Mouse (Mus musculus): ENCODE measurements around the gene Dgcr2. TPM values are rescaled to one million over a fixed set of nuclear protein-coding genes. Genes with fewer than 3 reads are reported as not detected.

The Dgcr2 gene
- total RNA-seq, 1 experiment from 2014 or later = 57.6 TPM

DNA sequence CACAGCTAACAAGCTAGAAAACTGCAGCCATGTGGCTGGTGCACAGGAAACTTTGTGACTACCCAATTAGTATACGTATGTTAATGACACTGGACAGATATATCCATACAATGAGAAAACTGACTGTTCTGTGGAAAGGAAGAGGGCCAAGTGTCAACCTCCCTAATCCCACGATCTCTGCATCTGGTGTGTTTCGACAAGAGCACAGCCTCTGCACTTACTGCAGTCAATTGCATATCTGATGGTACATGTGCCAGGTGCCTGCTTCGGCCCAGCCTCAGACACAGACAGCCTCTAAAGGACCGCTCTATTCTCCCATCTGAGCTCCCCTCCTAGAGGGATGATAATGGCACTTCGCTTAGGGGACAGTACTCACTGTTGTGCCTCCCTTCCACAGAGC, 49.9 kb downstream of the Dgcr2 start:
- DNase-seq = no peak

DNA sequence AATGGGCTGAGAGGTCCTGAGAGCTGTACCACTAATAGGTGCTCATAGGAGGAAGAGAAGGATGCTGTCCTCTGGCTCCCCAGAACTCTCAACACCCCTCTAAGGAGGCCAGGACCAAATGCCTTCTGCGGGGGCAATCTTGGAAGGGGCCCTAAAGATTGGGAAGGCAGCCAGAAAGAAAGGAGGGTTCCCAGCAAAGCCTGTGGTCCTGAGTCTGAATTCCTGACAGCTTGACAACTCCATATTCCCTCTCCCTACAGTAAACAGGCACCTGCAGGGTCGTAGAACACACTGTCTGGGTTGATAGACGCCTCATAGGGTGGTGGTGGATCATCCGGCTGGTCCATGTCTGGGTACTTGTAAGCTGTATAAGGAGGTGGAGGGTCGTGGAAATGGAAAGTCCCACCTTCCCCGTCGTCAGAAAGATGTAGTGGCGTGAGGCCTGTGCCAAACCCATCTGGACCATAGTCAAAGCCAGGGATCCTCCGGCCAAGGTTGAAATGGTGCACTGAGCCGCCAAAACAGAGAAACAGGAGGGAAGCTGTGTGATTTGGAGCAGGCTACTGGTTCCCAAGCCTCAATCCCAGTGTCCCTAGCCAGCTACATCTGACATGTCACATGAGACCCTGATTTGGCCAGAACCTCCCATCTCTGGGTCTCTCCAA, 54.5 kb downstream of the Dgcr2 start:
- DNase-seq = no peak

DNA sequence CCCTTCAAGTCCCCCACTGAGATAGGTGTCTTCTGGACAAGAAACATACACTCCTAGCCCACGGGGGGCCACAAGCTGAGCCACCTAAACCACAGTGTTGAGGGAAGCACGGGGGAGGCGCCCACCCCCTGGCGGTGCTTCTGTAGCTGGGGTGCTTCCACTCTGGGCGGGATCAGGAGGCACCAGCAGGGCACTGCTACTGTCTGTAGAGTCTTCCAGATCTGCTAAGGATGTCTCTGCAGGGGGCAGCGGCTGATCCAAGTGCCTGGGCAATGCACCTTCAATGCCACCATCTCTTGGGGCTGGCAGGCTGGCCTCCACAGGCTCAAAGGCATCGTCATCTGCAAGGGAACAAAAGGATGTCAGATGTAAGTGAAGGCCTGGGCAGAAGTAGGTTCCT, 55.9 kb downstream of the Dgcr2 start:
- no peak for DNase-seq

DNA sequence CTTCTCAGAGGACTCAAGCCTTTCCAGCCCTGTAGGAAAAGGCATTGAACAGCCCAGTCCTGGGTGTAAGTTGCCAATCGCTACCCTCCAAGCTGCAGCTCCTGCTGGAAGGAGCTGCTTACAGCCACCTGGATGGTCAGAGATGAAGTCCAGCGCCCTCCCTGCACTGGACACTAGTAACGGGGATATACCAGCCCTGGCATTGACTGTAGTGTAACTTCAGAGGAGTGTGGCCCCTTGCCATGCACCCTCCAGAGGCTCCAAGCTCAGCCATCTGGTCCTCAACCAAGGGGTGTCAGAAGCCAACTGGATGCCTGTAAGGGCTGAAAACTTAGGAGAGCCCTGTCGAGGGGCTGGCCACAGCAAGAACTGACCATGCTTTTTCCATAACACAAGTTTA, 58.4 kb downstream of the Dgcr2 start:
- DNase-seq = no peak

DNA sequence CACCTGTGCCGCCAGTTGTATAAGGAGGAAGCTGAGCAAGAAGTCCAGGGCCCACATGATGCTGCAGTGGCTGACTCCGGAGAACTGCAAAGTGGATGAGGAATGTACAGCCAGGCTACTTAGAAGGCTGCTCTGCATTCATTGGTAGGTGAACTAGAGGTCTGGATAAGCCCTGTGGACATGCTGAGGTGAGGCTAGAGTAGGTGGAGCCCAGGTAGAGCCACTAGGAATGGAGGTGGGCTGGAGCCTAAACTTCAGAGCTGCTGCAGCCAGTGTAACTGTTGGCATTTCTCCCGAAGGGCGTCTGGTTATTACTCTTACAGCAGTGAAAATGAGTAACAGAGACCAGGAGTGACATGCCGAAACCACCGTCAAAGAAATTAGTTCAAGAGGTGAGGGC, 60.3 kb downstream of the Dgcr2 start, which contains the start of gene Car15:
Gene Car15, minus strand, starts transcription at position 314 of the 400 bp plus-strand sequence.
- DNase-seq = no peak

DNA sequence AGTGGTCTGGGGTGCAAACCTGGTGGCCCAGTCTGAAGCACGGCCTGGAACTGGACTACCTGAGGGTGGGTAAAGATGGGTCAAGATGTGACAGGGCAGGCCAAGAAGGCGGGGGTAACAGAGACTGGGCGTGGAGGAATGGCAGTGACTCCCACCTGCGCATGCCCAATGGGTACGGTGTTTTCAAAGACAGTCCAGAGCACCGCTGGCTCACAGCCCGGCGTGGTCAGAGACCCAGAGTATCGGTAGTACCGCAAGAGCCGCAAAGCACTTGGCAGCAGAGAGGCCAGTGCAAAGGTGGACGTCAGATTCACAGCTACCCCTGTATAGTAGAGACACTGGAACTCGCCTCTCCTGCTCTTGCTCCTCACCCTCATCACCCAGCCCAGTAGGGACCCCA, 62.9 kb downstream of the Dgcr2 start:
- DNase-seq = peak; percentile 10

DNA sequence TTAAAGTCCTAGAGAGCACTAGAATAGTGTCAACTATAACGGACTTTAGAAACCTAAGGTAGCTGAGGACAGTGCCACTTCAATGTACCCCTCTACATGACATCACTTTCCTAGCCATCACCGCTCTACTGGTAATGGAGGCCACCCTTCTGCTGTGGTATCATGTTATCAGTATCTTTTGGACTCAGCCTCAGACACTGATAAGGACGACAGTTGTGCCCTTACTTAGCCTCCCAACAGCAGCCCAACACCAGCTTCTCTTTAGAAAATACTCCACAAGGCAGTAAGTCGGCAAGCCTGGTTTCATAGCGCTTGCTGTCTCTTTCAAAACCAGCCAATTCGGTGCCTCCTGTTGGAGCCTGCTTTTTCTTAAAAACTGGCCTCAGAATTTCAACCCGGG, 63.8 kb downstream of the Dgcr2 start:
- DNase-seq = no peak

DNA sequence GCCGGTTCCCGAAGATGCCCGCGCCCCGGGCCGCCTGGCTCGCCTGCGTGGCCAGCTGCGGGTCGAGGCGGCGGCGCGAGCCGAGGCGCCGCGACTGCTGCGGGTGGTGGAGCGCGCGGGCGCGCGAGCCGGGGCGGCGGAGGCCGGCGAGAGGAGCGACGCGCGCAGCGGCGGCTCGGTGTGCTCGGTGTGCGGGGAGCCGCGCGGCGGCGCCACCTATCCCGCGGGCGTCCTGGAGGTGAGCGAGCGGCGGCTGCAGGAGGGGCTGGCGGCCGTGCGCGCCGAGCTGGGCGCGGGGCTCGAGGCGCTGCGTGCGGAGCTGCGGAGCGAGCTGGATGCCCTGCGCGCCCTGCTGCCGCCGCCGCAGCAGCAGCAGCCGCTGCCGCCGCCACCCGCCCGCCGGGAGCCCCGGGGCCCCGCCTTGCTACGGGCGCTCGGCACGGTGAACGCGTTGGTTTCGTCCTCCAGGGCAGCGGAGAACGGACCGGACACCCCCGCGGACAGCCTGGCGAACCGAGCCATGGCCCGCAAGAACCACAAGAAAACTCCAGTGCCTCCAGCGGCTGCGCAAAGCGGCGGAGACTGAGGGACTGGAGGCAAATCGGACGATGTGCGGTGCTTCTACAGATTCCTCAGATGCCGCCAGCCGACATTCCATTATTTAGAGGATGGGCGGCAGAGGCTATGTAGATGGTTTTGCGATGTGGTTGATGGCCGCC, 64.5 kb downstream of the Dgcr2 start:
- DNase-seq = peak; percentile 36

DNA sequence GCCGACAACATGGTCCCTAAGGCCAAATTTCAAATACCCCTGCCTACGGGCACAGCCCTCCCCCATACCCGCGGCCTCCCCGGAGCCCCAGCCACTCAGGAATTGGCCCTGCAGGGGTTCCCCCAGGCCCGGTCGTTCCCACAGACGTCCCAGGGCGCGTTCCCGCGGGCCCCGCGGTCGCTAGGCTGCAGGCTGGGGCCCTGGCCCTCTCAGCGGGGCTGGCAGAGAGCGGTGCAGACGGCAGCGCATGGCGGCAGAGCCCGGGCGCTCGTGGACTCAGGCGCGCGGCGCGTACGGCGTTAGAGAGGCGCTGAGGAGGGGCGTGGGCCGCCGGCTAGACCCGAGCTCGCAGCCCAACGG, 65.1 kb downstream of the Dgcr2 start:
- peak; percentile 35 for DNase-seq

DNA sequence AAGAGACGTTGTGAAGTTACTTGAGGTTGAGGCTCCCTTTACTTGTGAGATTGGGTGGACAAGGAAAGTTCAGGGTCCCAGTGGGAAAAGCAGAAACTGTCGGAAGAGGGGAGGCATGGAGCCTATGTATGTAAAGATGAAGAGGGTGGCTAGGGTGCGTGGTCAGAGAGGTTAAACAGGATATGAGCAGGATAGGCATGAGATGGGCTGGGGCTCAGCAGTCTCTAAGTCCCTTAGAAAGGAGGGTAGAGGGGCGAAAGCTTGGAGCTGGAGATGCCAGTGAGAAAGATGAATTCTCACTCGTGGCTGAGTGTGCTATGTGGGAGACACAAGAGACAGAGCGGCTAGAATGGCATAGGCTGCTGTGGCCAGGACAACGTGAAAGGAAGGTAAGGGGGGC, 65.5 kb downstream of the Dgcr2 start, which contains the start of gene B830017H08Rik:
Gene B830017H08Rik, plus strand, starts transcription at position 301 of the 400 bp plus-strand sequence.
- DNase-seq = no peak

DNA sequence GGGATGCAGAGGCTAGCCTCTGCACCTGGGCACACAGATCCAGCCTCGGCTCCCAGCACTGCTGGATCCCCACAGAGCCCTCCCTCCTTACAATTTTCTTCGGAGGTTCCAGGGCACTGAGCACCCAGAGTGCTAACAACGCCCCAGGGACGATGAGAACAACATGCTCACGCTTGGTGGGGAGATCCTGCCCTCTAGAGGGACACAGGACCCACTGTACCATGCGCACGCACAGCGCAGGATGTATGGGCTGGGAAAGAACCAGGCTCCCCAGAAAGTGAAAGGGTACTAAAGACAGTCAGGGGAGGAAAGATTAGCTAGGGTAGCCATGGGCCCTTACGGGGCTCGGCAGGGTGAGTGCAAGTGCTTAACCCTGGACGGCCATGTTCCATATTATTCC, 66.6 kb downstream of the Dgcr2 start:
- no peak for DNase-seq

DNA sequence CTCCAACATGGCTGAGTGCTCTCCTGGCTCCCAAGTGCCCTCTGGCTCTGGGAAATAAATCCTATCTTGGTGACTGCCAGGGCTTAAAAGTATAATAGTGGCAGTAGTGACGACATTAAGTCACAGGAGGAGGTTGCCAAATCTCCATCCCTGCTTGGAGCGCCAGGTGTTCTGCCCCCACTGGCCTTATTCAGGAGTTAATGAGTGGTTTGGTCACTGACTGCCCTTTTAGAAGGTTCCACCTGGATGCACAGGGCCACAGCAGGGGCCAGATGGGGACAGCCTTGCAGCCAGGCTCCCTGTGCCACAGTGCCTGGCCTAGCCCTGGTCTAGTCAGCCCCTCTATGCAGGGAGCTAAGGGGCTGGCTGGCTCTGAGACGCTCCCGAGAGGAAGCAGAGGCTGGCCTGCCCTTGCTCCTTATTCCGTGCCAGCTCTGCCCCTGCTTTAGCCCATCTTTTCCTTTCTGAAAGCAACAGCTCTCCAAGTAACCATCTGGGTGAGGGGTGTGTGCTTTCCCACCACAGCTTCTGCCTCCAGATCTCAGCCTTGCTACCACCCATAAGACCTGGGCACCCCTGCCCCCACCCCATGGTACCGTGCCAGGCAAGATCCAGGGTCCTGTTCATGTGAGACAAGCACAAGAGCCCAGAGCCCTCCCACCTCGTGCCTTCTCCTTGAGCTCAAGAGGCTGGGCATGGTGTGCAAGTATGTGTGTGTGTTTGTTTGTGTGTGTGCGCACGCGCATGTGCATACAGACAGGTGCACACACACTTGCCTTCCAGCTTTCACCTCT, 67.8 kb downstream of the Dgcr2 start:
- no peak for DNase-seq

DNA sequence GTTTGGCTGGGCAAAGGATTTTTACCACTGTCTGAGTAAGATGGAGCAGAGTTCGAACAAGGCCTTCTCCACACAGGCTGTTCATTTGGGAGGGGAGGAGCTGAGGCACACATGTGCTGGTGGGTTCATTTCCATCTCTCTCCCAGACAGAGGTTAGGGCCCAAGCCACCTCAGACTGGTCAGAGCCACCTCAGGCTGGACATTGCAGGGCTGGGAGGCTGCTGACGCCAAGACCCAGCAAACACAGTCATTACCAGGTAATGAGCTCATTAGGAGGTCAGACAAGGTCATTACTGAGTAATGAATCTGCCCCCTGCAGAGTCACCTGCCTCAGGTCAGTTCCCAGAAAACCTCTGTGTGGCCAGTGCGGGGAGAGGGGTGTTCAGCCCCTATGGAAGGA, 69.5 kb downstream of the Dgcr2 start:
- DNase-seq = no peak

DNA sequence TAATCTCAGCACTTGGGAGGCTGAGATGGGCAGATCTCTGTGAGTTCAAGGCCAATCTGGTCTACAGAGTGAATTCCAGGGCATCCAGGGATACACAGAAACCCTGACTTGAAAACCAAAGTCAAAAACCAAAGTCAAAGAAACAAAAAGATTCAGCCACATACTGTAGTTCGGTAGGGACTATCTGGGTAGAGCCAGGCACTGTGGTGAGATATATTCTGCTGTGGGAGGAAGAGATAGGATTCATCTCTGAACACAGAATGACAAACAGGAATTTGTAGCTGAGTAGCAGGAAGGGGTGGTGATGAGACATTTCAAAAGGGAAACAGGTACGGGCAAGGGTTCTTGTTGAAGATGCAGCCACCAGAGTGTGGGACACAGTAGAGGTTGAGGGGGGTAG, 70.1 kb downstream of the Dgcr2 start:
- DNase-seq = no peak

DNA sequence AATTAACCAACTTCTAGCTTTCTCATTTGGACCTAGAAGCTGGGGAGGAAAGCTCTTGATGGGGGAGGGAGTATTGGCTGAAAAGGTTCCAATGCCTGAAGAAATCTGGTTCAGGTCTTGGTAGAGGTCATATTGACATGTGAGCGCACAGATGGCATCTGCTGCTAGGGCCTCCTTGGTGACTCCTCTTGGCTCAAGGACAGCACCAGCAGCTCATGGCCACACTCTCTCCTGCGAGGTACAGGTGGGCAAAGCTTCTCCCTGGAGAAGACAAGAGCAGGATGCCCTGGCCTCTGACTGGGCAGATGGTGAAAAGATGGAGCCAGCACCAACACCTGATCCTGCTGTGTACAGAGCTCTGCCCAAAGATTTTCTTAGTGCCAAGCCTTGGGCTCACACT, 71.9 kb downstream of the Dgcr2 start:
- no peak for DNase-seq

DNA sequence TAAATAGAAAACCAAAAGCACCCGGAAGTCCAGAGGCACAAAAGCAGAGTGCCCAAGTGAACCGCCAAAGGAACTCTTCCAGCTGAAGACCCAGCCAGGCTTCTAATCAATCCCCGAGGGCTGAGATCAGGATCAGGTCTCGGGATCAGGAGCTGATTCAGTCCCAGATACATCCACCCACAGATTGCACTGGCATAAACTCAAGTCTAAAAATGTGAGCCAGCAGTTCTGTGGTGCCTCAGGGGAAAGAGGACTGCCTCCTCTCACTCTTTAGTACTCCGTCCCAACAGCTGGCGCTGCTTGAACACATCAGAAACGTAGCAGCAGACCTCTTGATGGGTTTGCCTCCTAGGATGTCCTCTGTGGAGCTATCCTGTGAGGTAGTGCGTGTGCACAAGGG, 81.8 kb downstream of the Dgcr2 start:
- no peak for DNase-seq

DNA sequence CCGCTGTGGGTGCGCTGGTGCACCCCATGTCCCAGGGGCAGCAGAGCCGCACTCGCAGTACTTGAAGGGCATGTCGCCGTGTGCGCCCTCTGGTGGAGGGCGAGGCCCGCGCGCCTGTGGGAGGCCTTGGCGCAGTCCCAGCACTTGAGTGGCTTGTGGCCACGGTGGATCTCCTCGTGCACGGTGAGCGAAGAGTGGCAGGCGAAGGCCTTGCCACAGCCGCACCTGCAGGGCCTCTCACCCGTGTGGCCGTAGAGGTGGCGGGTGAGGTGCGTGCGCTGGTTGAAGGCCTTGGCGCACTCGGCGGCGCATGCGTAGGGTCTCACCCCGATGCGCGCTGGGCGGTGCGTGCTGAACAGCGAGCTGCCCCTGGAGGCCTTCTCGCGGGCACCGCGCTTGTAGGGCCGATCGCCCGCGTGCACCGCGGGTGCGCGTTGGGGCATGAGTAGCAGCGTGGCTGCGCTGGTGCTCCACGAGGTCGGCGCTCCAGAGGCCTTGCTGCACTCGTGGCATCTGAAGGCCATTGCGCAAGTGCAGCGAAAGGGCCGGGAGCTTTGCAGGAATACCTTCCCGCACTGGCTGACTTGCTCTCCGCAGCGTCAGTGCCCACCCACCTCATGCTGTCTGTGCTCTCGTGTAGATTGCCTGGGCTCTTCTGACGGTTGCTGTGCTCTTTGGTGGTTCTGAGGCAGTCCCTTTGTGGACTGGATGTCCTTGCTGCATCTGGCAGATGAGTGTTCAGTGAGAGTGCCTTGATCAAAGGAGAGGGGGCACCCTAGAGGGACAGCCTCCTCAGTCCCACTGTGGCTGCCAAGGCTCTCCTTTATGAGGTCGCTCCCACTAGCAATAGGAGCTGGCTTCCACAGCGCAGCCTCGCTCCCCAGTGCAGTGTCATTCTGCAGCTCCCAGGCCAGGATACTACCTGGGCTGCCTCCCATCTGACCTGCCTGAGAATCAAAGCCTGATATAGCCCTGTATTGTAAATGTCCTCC, 82.7 kb downstream of the Dgcr2 start:
- DNase-seq = peak; percentile 69

DNA sequence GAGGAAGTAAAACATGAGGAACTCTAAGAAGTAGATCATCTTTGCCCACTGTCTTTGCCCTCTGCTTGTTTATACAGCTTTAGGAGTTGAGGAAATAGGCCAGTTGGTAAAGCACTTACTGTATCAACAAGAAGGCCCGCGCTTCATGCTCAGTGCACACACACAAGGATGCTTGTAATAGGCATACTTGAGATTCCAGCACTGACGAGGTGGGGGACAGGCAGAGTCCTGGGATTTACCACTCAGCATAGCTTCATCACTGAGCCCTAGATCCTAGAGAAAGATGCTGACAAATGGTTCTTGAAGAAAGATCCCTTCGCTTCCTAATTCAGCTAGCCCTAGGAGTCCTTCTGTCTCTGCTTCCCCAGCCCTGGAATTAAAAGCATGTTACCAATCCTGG, 85.2 kb downstream of the Dgcr2 start:
- DNase-seq = no peak

DNA sequence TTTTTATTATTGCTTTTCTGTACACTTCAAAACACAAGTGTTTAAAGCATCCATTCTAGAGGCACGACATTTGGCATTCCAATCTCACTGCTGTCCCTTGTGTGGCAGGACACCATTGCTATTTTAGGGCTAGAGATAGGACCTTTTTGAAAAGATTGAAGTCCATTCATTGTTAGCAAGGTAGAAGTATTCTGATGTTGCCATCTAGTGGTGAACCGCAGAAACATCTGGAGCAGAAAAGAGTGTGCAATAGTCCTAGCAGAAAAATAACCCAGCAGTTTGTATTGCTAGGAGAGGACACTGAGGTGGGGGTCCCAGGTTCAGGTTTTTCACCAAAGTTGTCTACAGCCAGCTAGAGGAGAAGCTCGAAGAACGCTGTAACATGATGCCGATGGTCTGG, 86.2 kb downstream of the Dgcr2 start:
- DNase-seq = peak; percentile 35

DNA sequence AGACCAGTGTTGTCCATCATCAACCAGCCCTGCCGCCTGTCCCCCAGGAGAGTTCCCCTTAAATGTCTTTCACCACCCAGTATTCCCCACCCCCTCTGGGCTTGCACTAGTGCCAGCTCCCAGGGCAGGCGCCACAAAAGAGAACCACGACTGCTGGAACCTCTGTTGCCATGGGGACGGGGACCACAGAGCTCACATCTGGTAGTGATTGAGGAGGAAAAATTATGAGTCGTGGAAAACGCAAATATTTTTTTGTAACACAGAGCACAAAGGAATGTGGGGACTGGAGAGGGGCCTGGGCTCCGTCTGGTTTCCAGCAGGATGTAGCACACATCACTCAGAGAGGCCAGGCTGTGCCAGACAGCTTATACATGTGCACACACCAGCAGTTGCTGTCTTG, 88.7 kb downstream of the Dgcr2 start:
- peak; percentile 27 for DNase-seq

DNA sequence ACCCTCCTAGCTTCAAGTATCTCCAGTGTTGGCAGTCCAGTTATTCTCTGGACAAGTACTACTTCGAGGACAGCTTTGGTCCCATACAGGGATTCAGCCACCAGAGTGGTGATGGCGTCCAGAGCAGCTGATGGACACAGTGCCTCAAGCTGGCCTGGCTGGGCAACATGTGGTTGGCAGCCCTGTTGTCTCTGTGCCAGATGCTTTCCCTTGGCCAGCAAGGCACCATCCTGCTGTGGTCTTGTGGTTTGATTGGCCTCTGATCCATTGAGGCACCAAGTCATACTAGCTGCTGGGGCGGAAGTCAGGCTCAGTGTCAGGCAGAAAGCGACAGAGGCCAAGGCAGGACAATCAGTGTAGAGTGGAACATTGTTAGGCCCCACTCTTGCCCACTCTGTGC, 89.2 kb downstream of the Dgcr2 start:
- DNase-seq = no peak

All from adrenal gland, postnatal 14 days (tissue).